Mouse (Mus musculus) embryonic facial prominence, embryonic 13.5 days (tissue): ENCODE results near the gene Hexb. TPM values are rescaled to one million over a fixed set of nuclear protein-coding genes. Genes with fewer than 3 reads are reported as not detected.

Experiments
- ATAC-seq: fragments of 200-750 bp; cut with Nextera tagmentation; 2 replicates; pipeline ENCODE4 v1.8.0; 2017; ENCODE audit warnings: low read depth; ENCODE audit not compliant: insufficient number of reproducible peaks, insufficient read depth, low FRiP score, low TSS enrichment
- H3K27ac ChIP-seq: fragments of 300-500 bp; sonication (generic); 2 replicates; pipeline ENCODE4 v1.5.1; 2015; ENCODE audit warnings: moderate library complexity, mild to moderate bottlenecking, inconsistent platforms
- H3K27me3 ChIP-seq: fragments of 300-500 bp; sonication (generic); 2 replicates; pipeline ENCODE4 v1.6.1; 2015; ENCODE audit warnings: mild to moderate bottlenecking, inconsistent platforms
- H3K36me3 ChIP-seq: fragments of 300-500 bp; sonication (generic); 2 replicates; pipeline ENCODE4 v1.6.1; 2015; ENCODE audit warnings: mild to moderate bottlenecking, inconsistent platforms
- H3K4me1 ChIP-seq: fragments of 300-500 bp; sonication (generic); 2 replicates; pipeline ENCODE4 v1.6.1; 2015; ENCODE audit warnings: inconsistent platforms
- H3K4me2 ChIP-seq: fragments of 300-500 bp; sonication (generic); 2 replicates; pipeline ENCODE4 v1.6.1; 2015; ENCODE audit warnings: moderate library complexity, mild to moderate bottlenecking, inconsistent platforms
- H3K4me3 ChIP-seq: fragments of 300-500 bp; sonication (generic); 2 replicates; pipeline ENCODE4 v1.5.1; 2015; ENCODE audit warnings: mild to moderate bottlenecking, inconsistent platforms
- H3K9ac ChIP-seq: fragments of 300-500 bp; sonication (generic); 2 replicates; pipeline ENCODE4 v1.6.1; 2015; ENCODE audit warnings: mild to moderate bottlenecking, inconsistent platforms
- H3K9me3 ChIP-seq: fragments of 300-500 bp; sonication (generic); 2 replicates; pipeline ENCODE4 v1.6.1; 2016; ENCODE audit warnings: inconsistent platforms
- WGBS: fragments of 180-500 bp; shearing (Covaris S2); methylation state at CpG from one replicate; pipeline ENCODE4 v1.1.7; 2015; ENCODE audit warnings: mixed read lengths; 5-methylcytosine and 5-hydroxymethylcytosine counted together
- polyA plus RNA-seq: library from polyadenylated mRNA; unstranded; fragments of >200 nt; fragmentation: Nextera tagmentation; extraction: Ambion mirVana; gene quantifications from 2 replicates; pipeline ENCODE4 v1.2.1, GENCODE M21; 2015

The Hexb gene
- polyA plus RNA-seq, 1 experiment from 2014 or later, result 26.8 TPM

GRCm38 (mm10) chr13:97239343-97240180 lies 41.4 kb upstream of the Hexb start:
- no peak overlapping the region for H3K9ac ChIP-seq
- WGBS, result 4% methylated on average over 23 of the region's 23 CpGs
- peak overlapping the region; percentile 98 for H3K27ac ChIP-seq
- H3K27me3 ChIP-seq, result no peaks in the 10 kb centered on the region
- 0 out of 2 replicates have a peak overlapping the region, but pooled peaks have one; percentile 6 for H3K4me3 ChIP-seq
- H3K9me3 ChIP-seq, result no peaks in the 10 kb centered on the region
- no peak for ATAC-seq
- peaks cover 51% of the 10 kb centered on the region for H3K4me1 ChIP-seq
- peak overlapping the region; percentile 91 for H3K4me2 ChIP-seq
- H3K36me3 ChIP-seq, result no peaks in the 10 kb centered on the region

DNA sequence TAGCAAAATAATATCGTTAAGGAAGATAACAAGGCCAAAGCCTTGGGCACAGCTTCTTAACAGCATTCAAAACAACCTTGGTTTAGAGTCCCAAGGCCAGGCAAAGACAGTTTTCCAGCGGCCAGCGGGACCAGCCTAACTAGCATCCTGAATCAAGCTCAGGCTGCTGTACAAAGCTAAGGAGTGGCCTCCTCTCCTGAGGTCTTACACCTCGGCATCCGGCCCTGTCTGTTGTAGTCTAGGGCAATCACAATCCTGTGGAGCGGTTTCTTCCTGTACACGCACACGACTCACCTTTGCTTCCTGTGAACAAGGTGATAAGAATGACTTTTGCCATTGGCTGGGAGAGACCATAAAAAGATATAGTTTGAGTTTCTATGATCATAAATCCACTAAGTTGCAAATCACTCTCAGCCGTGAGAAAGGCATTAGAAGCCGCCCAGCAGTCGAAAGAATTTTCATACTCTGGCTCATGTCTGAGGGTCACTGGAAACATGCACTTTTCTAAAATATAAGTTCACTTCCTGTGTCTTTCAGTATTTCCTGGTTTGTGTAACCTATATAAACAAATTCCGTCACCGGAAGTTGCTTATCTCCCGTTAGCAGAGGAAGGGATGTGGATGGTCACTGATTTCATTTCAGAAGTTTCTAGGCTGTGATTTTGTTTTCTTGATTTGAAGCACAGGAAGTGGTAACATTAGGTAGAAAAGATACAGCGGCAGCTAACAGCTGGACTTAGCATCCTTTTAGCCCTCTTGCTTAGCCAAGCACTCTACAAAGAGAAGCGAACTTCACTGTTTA lies 40.2 kb upstream of the Hexb start:
- no peak for ATAC-seq
- no peaks in the 10 kb centered on the region for H3K27me3 ChIP-seq
- H3K4me1 ChIP-seq, result peaks cover 45% of the 10 kb centered on the region
- H3K9ac ChIP-seq, result no peak overlapping the region
- peak overlapping the region; percentile 98 for H3K27ac ChIP-seq
- no peak overlapping the region for H3K4me2 ChIP-seq
- WGBS, result 59% methylated on average over 16 of the region's 16 CpGs
- no peaks in the 10 kb centered on the region for H3K36me3 ChIP-seq
- H3K9me3 ChIP-seq, result no peaks in the 10 kb centered on the region
- H3K4me3 ChIP-seq, result no peak overlapping the region

DNA sequence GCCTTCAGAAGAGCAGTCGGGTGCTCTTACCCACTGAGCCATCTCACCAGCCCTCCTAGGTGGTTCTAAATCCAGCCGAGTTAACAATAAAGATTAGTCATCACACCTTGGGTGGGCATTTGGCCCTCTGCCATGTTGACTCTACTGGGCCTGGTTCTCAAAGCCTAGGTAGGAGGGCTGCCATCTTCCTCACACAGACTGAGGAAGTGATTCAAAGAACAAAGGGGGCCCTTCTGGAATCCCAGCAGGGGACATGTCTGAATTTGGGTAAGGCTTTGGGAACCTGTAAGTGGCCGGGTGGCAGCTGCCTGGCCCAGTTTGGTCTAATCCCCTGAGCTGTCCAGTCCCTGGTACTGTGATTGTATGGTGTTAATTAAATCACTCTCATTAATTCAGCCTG lies 39.5 kb upstream of the Hexb start:
- no peak overlapping the region for H3K27ac ChIP-seq
- 48% methylated on average over 3 of the region's 3 CpGs for WGBS
- no peaks in the 10 kb centered on the region for H3K36me3 ChIP-seq
- H3K9ac ChIP-seq, result no peak overlapping the region
- H3K4me3 ChIP-seq, result no peak overlapping the region
- no peak for ATAC-seq
- H3K4me2 ChIP-seq, result no peak overlapping the region
- no peaks in the 10 kb centered on the region for H3K9me3 ChIP-seq
- H3K4me1 ChIP-seq, result peaks cover 39% of the 10 kb centered on the region
- no peaks in the 10 kb centered on the region for H3K27me3 ChIP-seq

DNA sequence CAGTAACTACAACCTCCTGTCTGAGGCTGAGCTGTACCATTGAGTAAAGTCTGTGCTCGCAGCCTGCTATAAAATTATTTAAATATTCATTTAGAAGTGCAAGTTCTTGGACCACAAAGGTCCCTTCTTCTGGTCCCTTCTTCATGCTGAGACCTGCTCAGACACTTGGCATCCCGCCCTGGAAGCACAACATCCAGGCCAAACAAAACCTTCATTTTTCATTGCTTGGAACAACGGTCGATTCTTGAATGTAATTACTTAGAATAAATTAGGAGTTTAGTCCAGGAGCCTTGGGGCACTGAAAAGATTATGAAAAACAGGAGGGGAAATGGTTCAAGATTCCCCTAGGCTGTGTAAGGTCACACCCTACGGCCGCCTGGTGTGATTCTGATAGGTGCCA lies 37.8 kb upstream of the Hexb start:
- Histone ChIP-seq H3K4me3 (no peak overlapping the region), H3K4me2 (no peak overlapping the region), H3K27me3 (no peaks in the 10 kb centered on the region), H3K4me1 (peaks cover 29% of the 10 kb centered on the region), H3K9ac (no peak overlapping the region), H3K9me3 (no peaks in the 10 kb centered on the region), H3K36me3 (no peaks in the 10 kb centered on the region), H3K27ac (no peak overlapping the region)
- ATAC-seq, result no peak
- 45% methylated on average over 6 of the region's 6 CpGs for WGBS

DNA sequence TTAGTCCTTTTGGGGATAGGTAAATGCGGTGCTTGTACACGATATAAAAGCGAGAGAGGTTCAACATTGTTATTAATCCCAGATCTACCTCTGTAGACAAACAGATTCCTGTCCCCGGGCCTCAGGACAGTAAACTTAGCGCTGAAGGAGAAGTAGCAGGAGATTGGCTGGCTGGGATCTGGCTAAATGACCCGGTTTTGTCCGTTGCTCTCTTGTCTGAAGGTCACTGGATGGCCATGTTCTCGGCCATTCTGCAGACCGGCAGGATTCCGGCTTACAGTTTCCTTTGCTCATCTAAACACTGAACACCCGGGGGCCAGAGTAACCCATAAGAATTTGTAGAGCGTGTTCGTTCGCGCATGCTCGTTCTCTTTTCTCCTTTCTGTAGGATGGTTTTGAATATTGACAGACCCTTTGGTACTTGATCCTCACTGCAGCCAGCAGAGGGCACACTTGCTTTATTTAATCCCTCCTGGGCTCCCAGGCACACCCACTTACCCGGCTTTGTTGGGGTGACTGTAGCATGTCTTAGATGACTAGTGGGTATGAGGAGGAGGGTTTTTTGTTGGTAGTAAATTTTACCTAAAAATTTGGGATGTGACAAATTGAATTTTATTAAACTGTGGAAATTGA lies 36.7 kb upstream of the Hexb start:
- no peaks in the 10 kb centered on the region for H3K27me3 ChIP-seq
- no peaks in the 10 kb centered on the region for H3K36me3 ChIP-seq
- H3K9ac ChIP-seq, result peak overlapping the region; percentile 62; the same call in 1 of the 2 replicates
- ATAC-seq, result no peak
- H3K27ac ChIP-seq, result no peak overlapping the region
- no peaks in the 10 kb centered on the region for H3K9me3 ChIP-seq
- WGBS, result 13% methylated on average over 17 of the region's 17 CpGs
- peak overlapping the region; percentile 39 for H3K4me3 ChIP-seq
- peak overlapping the region; percentile 64 for H3K4me2 ChIP-seq
- H3K4me1 ChIP-seq, result peaks cover 25% of the 10 kb centered on the region

GRCm38 (mm10) chr13:97233092-97233491 lies 34.9 kb upstream of the Hexb start:
- ATAC-seq, result no peak
- no peaks in the 10 kb centered on the region for H3K36me3 ChIP-seq
- no peak overlapping the region for H3K4me3 ChIP-seq
- H3K4me2 ChIP-seq, result no peak overlapping the region
- H3K27ac ChIP-seq, result no peak overlapping the region
- 77% methylated on average over 2 of the region's 2 CpGs for WGBS
- H3K9me3 ChIP-seq, result no peaks in the 10 kb centered on the region
- peaks cover 13% of the 10 kb centered on the region for H3K4me1 ChIP-seq
- H3K9ac ChIP-seq, result no peak overlapping the region
- no peaks in the 10 kb centered on the region for H3K27me3 ChIP-seq

DNA sequence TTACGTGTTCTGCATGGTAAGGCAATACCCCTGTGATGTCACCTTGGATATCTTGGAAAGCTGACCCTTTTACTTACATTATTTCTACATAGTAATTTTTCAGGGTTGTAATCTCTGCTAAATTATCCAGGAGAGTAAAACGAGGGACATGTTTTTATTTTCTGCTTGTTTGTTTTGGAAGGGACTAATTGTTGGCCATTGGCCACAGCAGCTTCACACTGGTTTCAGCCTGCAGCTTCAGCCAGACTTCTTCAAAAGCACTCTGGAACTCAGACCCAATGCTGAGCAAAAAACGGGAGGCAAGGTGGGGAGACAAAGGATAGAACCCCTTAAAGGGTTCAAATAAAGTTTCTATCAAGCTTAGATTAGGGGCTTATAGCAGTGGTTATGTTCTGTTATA lies 31.9 kb upstream of the Hexb start:
- H3K9ac ChIP-seq, result no peak overlapping the region
- no peaks in the 10 kb centered on the region for H3K27me3 ChIP-seq
- H3K4me3 ChIP-seq, result no peak overlapping the region
- no peak overlapping the region for H3K27ac ChIP-seq
- ATAC-seq, result no peak
- peaks cover 14% of the 10 kb centered on the region for H3K4me1 ChIP-seq
- H3K4me2 ChIP-seq, result no peak overlapping the region
- WGBS, result 55% methylated on average over 3 of the region's 3 CpGs
- peaks cover 4% of the 10 kb centered on the region; the same call in 1 of the 2 replicates for H3K9me3 ChIP-seq
- no peaks in the 10 kb centered on the region for H3K36me3 ChIP-seq

DNA sequence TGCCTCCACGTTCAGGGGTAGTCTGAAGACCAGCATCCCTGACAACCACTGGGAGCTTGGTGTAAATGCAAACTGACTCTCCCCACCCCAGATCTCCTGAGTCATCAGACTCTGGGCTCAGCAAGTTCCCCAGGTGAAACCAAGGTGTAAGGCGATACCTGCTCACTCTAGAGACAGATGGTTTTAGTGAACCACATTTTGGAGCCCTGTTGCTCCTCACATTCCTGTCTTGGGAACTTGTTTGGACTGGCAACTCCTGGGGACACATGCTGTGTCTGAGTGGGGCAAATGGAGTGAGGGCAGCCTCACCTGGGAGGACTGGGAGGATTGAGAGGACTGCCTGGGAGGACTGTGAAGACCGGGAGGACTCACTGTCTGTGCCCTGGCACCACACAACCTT lies 29.6 kb upstream of the Hexb start:
- no peak overlapping the region for H3K4me2 ChIP-seq
- no peaks in the 10 kb centered on the region for H3K36me3 ChIP-seq
- H3K9me3 ChIP-seq, result peaks cover 4% of the 10 kb centered on the region; the same call in 1 of the 2 replicates
- no peaks in the 10 kb centered on the region for H3K27me3 ChIP-seq
- no peak overlapping the region for H3K4me3 ChIP-seq
- 0 out of 2 replicates have a peak, but pooled peaks cover 6% of the 10 kb centered on the region for H3K4me1 ChIP-seq
- H3K27ac ChIP-seq, result no peak overlapping the region
- WGBS, result 89% methylated on average over 3 of the region's 3 CpGs
- no peak for ATAC-seq
- no peak overlapping the region for H3K9ac ChIP-seq

GRCm38 (mm10) chr13:97225130-97225529 lies 27.0 kb upstream of the Hexb start:
- Histone ChIP-seq H3K4me3 (no peak overlapping the region), H3K4me1 (0 out of 2 replicates have a peak, but pooled peaks cover 6% of the 10 kb centered on the region), H3K36me3 (no peaks in the 10 kb centered on the region), H3K4me2 (no peak overlapping the region), H3K27me3 (no peaks in the 10 kb centered on the region), H3K27ac (no peak overlapping the region), H3K9me3 (peaks cover 4% of the 10 kb centered on the region; the same call in 1 of the 2 replicates), H3K9ac (no peak overlapping the region)
- 67% methylated on average over 17 of the region's 17 CpGs for WGBS
- no peak for ATAC-seq

- H3K27me3 ChIP-seq, result no peaks in the 10 kb centered on the region
- 76% methylated on average over 10 of the region's 10 CpGs for WGBS
- ATAC-seq, result no peak
- no peak overlapping the region for H3K4me3 ChIP-seq
- no peak overlapping the region for H3K9ac ChIP-seq
- H3K9me3 ChIP-seq, result peaks cover 4% of the 10 kb centered on the region; the same call in 1 of the 2 replicates
- no peak overlapping the region for H3K4me2 ChIP-seq
- H3K4me1 ChIP-seq, result 0 out of 2 replicates have a peak, but pooled peaks cover 6% of the 10 kb centered on the region
- H3K27ac ChIP-seq, result no peak overlapping the region
- no peaks in the 10 kb centered on the region for H3K36me3 ChIP-seq
These were observed 26.3 kb upstream of the Hexb start for GRCm38 (mm10) chr13:97224341-97224982.

- WGBS, result 88% methylated on average over 8 of the region's 8 CpGs
- ATAC-seq, result no peak
- no peaks in the 10 kb centered on the region for H3K36me3 ChIP-seq
These were observed 25.7 kb upstream of the Hexb start for GRCm38 (mm10) chr13:97223856-97224255.

More at GRCm38 (mm10) chr13:97223856-97224255, 25.7 kb upstream of the Hexb start:
- Histone ChIP-seq H3K9me3 (peaks cover 4% of the 10 kb centered on the region; the same call in 1 of the 2 replicates), H3K4me3 (no peak overlapping the region), H3K4me2 (no peak overlapping the region), H3K9ac (no peak overlapping the region), H3K27ac (no peak overlapping the region), H3K4me1 (0 out of 2 replicates have a peak, but pooled peaks cover 6% of the 10 kb centered on the region), H3K27me3 (no peaks in the 10 kb centered on the region)
